Mouse (Mus musculus) heart, embryonic 16.5 days (tissue): Measurements from ENCODE around the gene 2310034G01Rik. TPM values are rescaled to one million over a fixed set of nuclear protein-coding genes. Genes with fewer than 3 reads are reported as not detected.

Experiments
- ATAC-seq: fragments of 200-750 bp; cut with Nextera tagmentation; replicated peaks from 2 replicates; pipeline ENCODE4 v1.8.0; 2017; ENCODE audit warnings: moderate number of reproducible peaks; ENCODE audit not compliant: insufficient read depth, low FRiP score; ENCODE audit errors: extremely low read depth
- H3K27ac ChIP-seq: fragments of 300-500 bp; sonication (generic); 2 replicates; pipeline ENCODE4 v1.5.1; 2014; ENCODE audit warnings: mild to moderate bottlenecking, low read length, control low read depth, moderate library complexity
- H3K27me3 ChIP-seq: fragments of 300-500 bp; sonication (generic); 2 replicates; pipeline ENCODE4 v1.6.1; 2014; ENCODE audit warnings: low read length, mixed read lengths; ENCODE audit not compliant: control insufficient read depth, insufficient read depth
- H3K36me3 ChIP-seq: fragments of 300-500 bp; sonication (generic); 2 replicates; pipeline ENCODE4 v1.6.1; 2014; ENCODE audit not compliant: control insufficient read depth, insufficient read depth
- H3K4me1 ChIP-seq: fragments of 300-500 bp; sonication (generic); 2 replicates; pipeline ENCODE4 v1.6.1; 2014; ENCODE audit warnings: low read length, mixed read lengths; ENCODE audit not compliant: control insufficient read depth, insufficient read depth
- H3K4me2 ChIP-seq: fragments of 300-500 bp; sonication (generic); 2 replicates; pipeline ENCODE4 v1.6.1; 2014; ENCODE audit warnings: low read depth, mild to moderate bottlenecking, control low read depth, low read length
- H3K4me3 ChIP-seq: fragments of 300-500 bp; sonication (generic); 2 replicates; pipeline ENCODE4 v1.5.1; 2014; ENCODE audit warnings: mild to moderate bottlenecking, control low read depth, low read length
- H3K9ac ChIP-seq: fragments of 300-500 bp; sonication (generic); 2 replicates; pipeline ENCODE4 v1.6.1; 2014; ENCODE audit warnings: low read length, control low read depth
- H3K9me3 ChIP-seq: fragments of 300-500 bp; sonication (generic); replicated peaks from 2 replicates; pipeline ENCODE4 v1.6.1; 2016; ENCODE audit warnings: low read length; ENCODE audit not compliant: control insufficient read depth
- WGBS: fragments of 180-500 bp; shearing (Covaris S2); extraction: QIAGEN DNeasy Blood & Tissue Kit; methylation state at CpG from one replicate; pipeline ENCODE4 v1.1.7; 2014; 5-methylcytosine and 5-hydroxymethylcytosine counted together
- polyA plus RNA-seq: library from polyadenylated mRNA; unstranded; fragments of >200 nt; fragmentation: Nextera tagmentation; extraction: Ambion mirVana; gene quantifications from 2 replicates; pipeline ENCODE4 v1.2.1, GENCODE M21; 2015

2310034G01Rik gene
- polyA plus RNA-seq, 1 experiment from 2014 or later: 1.1 TPM

- no peak overlapping the region for H3K4me2 ChIP-seq
- WGBS: 5% methylated on average over 28 of the region's 29 CpGs
- no peak for ATAC-seq
- no peak overlapping the region for H3K9ac ChIP-seq
- peaks cover 15% of the 10 kb centered on the region for H3K4me1 ChIP-seq
- no peaks in the 10 kb centered on the region for H3K9me3 ChIP-seq
- peaks cover 3% of the 10 kb centered on the region; the same call in 1 of the 2 replicates for H3K36me3 ChIP-seq
- no peak overlapping the region; the same call in 1 of the 2 replicates for H3K4me3 ChIP-seq
- no peak overlapping the region for H3K27ac ChIP-seq
- H3K27me3 ChIP-seq: peaks cover 57% of the 10 kb centered on the region
Observed at GRCm38 (mm10) chr19:46326019-46326755, 23.9 kb downstream of the 2310034G01Rik start.

- Histone ChIP-seq H3K9ac (no peak overlapping the region), H3K4me2 (no peak overlapping the region), H3K9me3 (no peaks in the 10 kb centered on the region), H3K27me3 (peaks cover 70% of the 10 kb centered on the region), H3K4me3 (no peak overlapping the region), H3K36me3 (no peaks in the 10 kb centered on the region), H3K27ac (no peak overlapping the region), H3K4me1 (peaks cover 15% of the 10 kb centered on the region)
- no peak for ATAC-seq
- 48% methylated on average over 5 of the region's 5 CpGs for WGBS
Observed at GRCm38 (mm10) chr19:46324918-46325317, 25.2 kb downstream of the 2310034G01Rik start.

- Histone ChIP-seq H3K27ac (no peak overlapping the region), H3K9me3 (no peaks in the 10 kb centered on the region), H3K4me1 (peaks cover 14% of the 10 kb centered on the region), H3K9ac (no peak overlapping the region), H3K4me2 (no peak overlapping the region), H3K4me3 (no peak overlapping the region), H3K27me3 (peaks cover 75% of the 10 kb centered on the region), H3K36me3 (no peaks in the 10 kb centered on the region)
- no peak for ATAC-seq
- 59% methylated on average over 11 of the region's 11 CpGs for WGBS
Observed at GRCm38 (mm10) chr19:46324366-46324765, 25.7 kb downstream of the 2310034G01Rik start.

- H3K9ac ChIP-seq: no peak overlapping the region
- H3K27ac ChIP-seq: no peak overlapping the region
- 52% methylated on average over 5 of the region's 5 CpGs for WGBS
- peaks cover 11% of the 10 kb centered on the region for H3K4me1 ChIP-seq
- H3K36me3 ChIP-seq: no peaks in the 10 kb centered on the region
- peaks cover 80% of the 10 kb centered on the region for H3K27me3 ChIP-seq
- H3K4me2 ChIP-seq: no peak overlapping the region
- no peak overlapping the region for H3K4me3 ChIP-seq
- no peak for ATAC-seq
- H3K9me3 ChIP-seq: no peaks in the 10 kb centered on the region
Observed at GRCm38 (mm10) chr19:46323716-46324115, 26.4 kb downstream of the 2310034G01Rik start.

GRCm38 (mm10) chr19:46322996-46323572, 27.0 kb downstream of the 2310034G01Rik start:
- peaks cover 11% of the 10 kb centered on the region for H3K4me1 ChIP-seq
- no peak overlapping the region for H3K4me3 ChIP-seq
- ATAC-seq: no peak
- no peak overlapping the region for H3K27ac ChIP-seq
- no peaks in the 10 kb centered on the region for H3K36me3 ChIP-seq
- no peak overlapping the region for H3K4me2 ChIP-seq
- no peak overlapping the region for H3K9ac ChIP-seq
- no peaks in the 10 kb centered on the region for H3K9me3 ChIP-seq
- WGBS: 70% methylated on average over 13 of the region's 13 CpGs
- H3K27me3 ChIP-seq: peaks cover 86% of the 10 kb centered on the region

GRCm38 (mm10) chr19:46322144-46322995, 27.7 kb downstream of the 2310034G01Rik start:
- H3K4me2 ChIP-seq: no peak overlapping the region
- H3K9ac ChIP-seq: no peak overlapping the region
- no peak for ATAC-seq
- no peak overlapping the region for H3K27ac ChIP-seq
- no peaks in the 10 kb centered on the region for H3K36me3 ChIP-seq
- no peak overlapping the region for H3K4me3 ChIP-seq
- WGBS: 39% methylated on average over 11 of the region's 11 CpGs
- H3K27me3 ChIP-seq: peaks cover 92% of the 10 kb centered on the region
- H3K9me3 ChIP-seq: no peaks in the 10 kb centered on the region
- peaks cover 9% of the 10 kb centered on the region for H3K4me1 ChIP-seq

- H3K36me3 ChIP-seq: no peaks in the 10 kb centered on the region
- H3K4me1 ChIP-seq: peaks cover 7% of the 10 kb centered on the region
- H3K4me3 ChIP-seq: no peak overlapping the region
- H3K27ac ChIP-seq: no peak overlapping the region
- no peak overlapping the region for H3K4me2 ChIP-seq
- 33% methylated on average over 6 of the region's 6 CpGs for WGBS
- H3K27me3 ChIP-seq: peaks cover 92% of the 10 kb centered on the region
- no peak overlapping the region for H3K9ac ChIP-seq
- H3K9me3 ChIP-seq: no peaks in the 10 kb centered on the region
- ATAC-seq: no peak
Observed at GRCm38 (mm10) chr19:46321101-46321943, 28.8 kb downstream of the 2310034G01Rik start.

- H3K9ac ChIP-seq: no peak overlapping the region
- H3K9me3 ChIP-seq: no peaks in the 10 kb centered on the region
- peaks cover 90% of the 10 kb centered on the region for H3K27me3 ChIP-seq
- no peak for ATAC-seq
- 68% methylated on average over 8 of the region's 8 CpGs for WGBS
- H3K4me1 ChIP-seq: peaks cover 11% of the 10 kb centered on the region
- H3K4me3 ChIP-seq: no peak overlapping the region
- no peak overlapping the region for H3K4me2 ChIP-seq
- no peaks in the 10 kb centered on the region for H3K36me3 ChIP-seq
- no peak overlapping the region for H3K27ac ChIP-seq
Observed at GRCm38 (mm10) chr19:46320076-46320785, 29.9 kb downstream of the 2310034G01Rik start.
